Comparison of ENCODE assay signal across 15 mouse cellular contexts in the genomic region with DNA sequence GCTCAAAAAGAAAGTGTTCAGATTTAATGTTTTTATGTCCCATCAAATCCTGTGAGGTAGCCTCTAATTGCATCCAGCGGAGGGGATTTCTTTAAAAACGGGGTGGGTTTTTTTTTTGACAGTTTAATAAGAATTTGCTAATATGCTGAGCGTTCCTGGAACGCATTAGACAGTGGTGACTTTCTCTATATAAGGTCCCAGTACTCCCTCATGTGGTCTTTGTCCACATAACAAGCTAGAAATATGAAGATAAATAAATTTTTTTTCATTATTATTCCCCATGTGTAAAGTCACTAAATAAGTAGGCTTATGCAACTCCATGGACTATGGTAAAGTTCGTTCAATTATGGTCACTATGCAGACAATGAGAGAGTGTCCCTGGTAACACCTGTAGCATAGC. TPM values are rescaled to one million over a fixed set of nuclear protein-coding genes. Genes with fewer than 3 reads are reported as not detected.
DNase-seq lines count a peak whose midpoint lies in the region; ATAC-seq and TF ChIP-seq lines count a peak whose summit lies in the region.
"Had no signal": no experiment of that assay in that cellular context is flagged by ENCODE, and none has a peak within 500 bp of the region (broad histone marks: within the 10 kb centered on the region; RNA-seq: fewer than 3 reads in every experiment).

No protein-coding gene starts in this region.

- H3K36me3 ChIP-seq in liver, embryonic 12.5 days: no peaks in the 10 kb centered on the region
- H3K36me3 ChIP-seq: embryonic facial prominence, embryonic 15.5 days; heart, embryonic 12.5 days had no signal

- no peak overlapping the region for H3K27ac ChIP-seq in gastrocnemius, adult 2 months
- no peak overlapping the region for H3K27ac ChIP-seq in liver, embryonic 12.5 days
- H3K27ac ChIP-seq: embryonic facial prominence, embryonic 15.5 days had no signal

- no peak overlapping the region for H3K9ac ChIP-seq in liver, embryonic 12.5 days
- H3K9ac ChIP-seq: embryonic facial prominence, embryonic 15.5 days; heart, embryonic 12.5 days had no signal

- DNase-seq in gastrocnemius, adult 2 months: no peak
- no peak for DNase-seq in gastrocnemius, postnatal 4 days (ENCODE audit: low spot score in 2 of 2)
- DNase-seq in layer of hippocampus, adult 11-12 months (ENCODE audit: low spot score): peak; percentile 4
- no peak for DNase-seq in layer of hippocampus, postnatal 10 days (ENCODE audit: low spot score in 2 of 2)
- peak; percentile 74 for DNase-seq in 3T3-L1 (ENCODE audit: low read depth, low spot score)
- peak; percentile 14 for DNase-seq in brain, embryonic 18.5 days (ENCODE audit: low read depth, low spot score)
- no peak for DNase-seq in cerebellum, adult 8-10 months
- DNase-seq: adrenal gland, postnatal 25 days; cerebellum, adult 18-20 months had no signal

- WGBS in liver, embryonic 12.5 days (ENCODE audit: insufficient replicate concordance): 63% methylated on average over 5 of the region's 5 CpGs

- no peak overlapping the region for H3K4me2 ChIP-seq in liver, embryonic 12.5 days
- H3K4me2 ChIP-seq: embryonic facial prominence, embryonic 15.5 days; heart, embryonic 12.5 days had no signal

- no peaks in the 10 kb centered on the region for H3K9me3 ChIP-seq in liver, embryonic 12.5 days (replicated peaks)
- H3K9me3 ChIP-seq: embryonic facial prominence, embryonic 15.5 days; heart, embryonic 12.5 days had no signal

- H3K27me3 ChIP-seq in liver, embryonic 12.5 days (replicated peaks): no peaks in the 10 kb centered on the region
- H3K27me3 ChIP-seq: embryonic facial prominence, embryonic 15.5 days; heart, embryonic 12.5 days had no signal

- peak; percentile 32 for TF ChIP-seq CTCF in gastrocnemius, adult 2 months (IDR thresholded peaks at IDR 0.05)

- ATAC-seq in liver, embryonic 12.5 days: no peak

- intact Hi-C loops in gastrocnemius, adult 2 months (cut with DNase I): no loop called here

- no peak overlapping the region for H3K4me3 ChIP-seq in gastrocnemius, adult 2 months
- H3K4me3 ChIP-seq in liver, embryonic 12.5 days: no peak overlapping the region
- H3K4me3 ChIP-seq: embryonic facial prominence, embryonic 15.5 days; heart, embryonic 12.5 days; myocyte had no signal

- no peaks in the 10 kb centered on the region for H3K4me1 ChIP-seq in liver, embryonic 12.5 days
- H3K4me1 ChIP-seq: embryonic facial prominence, embryonic 15.5 days; heart, embryonic 12.5 days had no signal

RNA-seq across cellular contexts. Expression of a gene that starts 13.1 kb away (rescaled TPM):
- not detected for total RNA-seq in gastrocnemius, adult 2 months (2021)
- total RNA-seq in gastrocnemius, postnatal 4 days (2021): under 1 TPM in 1 of 2 experiments, not detected in 1; 0.75 TPM
- total RNA-seq in layer of hippocampus, postnatal 10 days (2021): not detected
- 0.10 TPM in 1 of 2 replicates, not detected in the other for polyA plus RNA-seq in liver, embryonic 12.5 days (2016; fragmentation: Nextera tagmentation; extraction: Ambion mirVana)
- polyA plus RNA-seq: embryonic facial prominence, embryonic 15.5 days; kidney, embryonic 14.5 days; spleen, adult 2 months had no signal

Comparison
In these comparisons a context has a peak if more than half of its experiments do, and no peak if none do; other contexts are left out.
1. DNase-seq: peak in layer of hippocampus, adult 11-12 months (single experiment), 3T3-L1 (single experiment) and brain, embryonic 18.5 days (single experiment); none in gastrocnemius, adult 2 months (single experiment), gastrocnemius, postnatal 4 days (0 of 2), layer of hippocampus, postnatal 10 days (0 of 2) and cerebellum, adult 8-10 months (single experiment).